Mouse (Mus musculus) brain, embryonic 14.5 days (tissue): Measurements from ENCODE around the gene Opcml.

Source experiments
- CTCF ChIP-seq: fragments of 200-500 bp; IDR thresholded peaks from 2 replicates; pipeline ENCODE4 v1.5.1; 2012; ENCODE audit warnings: inconsistent platforms, mild to moderate bottlenecking, moderate library complexity, borderline replicate concordance; ENCODE audit not compliant: insufficient read depth, insufficient read length; ENCODE audit errors: extremely low read depth
- POLR2A ChIP-seq: fragments of 200-500 bp; IDR thresholded peaks from 2 replicates; pipeline ENCODE4 v1.6.1; 2012; ENCODE audit warnings: mild to moderate bottlenecking, inconsistent platforms, borderline replicate concordance; ENCODE audit not compliant: poor library complexity, insufficient read depth, insufficient read length, severe bottlenecking; ENCODE audit errors: extremely low read depth

- TF ChIP-seq CTCF: no peak
- TF ChIP-seq POLR2A: no peak
Measured at GRCm38 (mm10) chr9:28587253-28587652, 796.7 kb downstream of the Opcml start.
